Mouse (Mus musculus) liver, embryonic 16.5 days (tissue): ENCODE measurements around the gene Rad51d. TPM values are rescaled to one million over a fixed set of nuclear protein-coding genes. Genes with fewer than 3 reads are reported as not detected.

ENCODE experiments used
- ATAC-seq: fragments of 200-750 bp; cut with Nextera tagmentation; 2 replicates; pipeline ENCODE4 v1.8.0; 2017; ENCODE audit warnings: low read depth, mild to moderate bottlenecking, moderate number of reproducible peaks, moderate library complexity
- H3K27ac ChIP-seq: fragments of 300-500 bp; sonication (generic); 2 replicates; pipeline ENCODE4 v1.5.1; 2014; ENCODE audit warnings: mild to moderate bottlenecking, low read length
- H3K27me3 ChIP-seq: fragments of 300-500 bp; sonication (generic); 2 replicates; pipeline ENCODE4 v1.6.1; 2014; ENCODE audit warnings: low read depth, low read length, mixed read lengths; ENCODE audit not compliant: control insufficient read depth, insufficient read depth
- H3K36me3 ChIP-seq: fragments of 300-500 bp; sonication (generic); 2 replicates; pipeline ENCODE4 v1.6.1; 2014; ENCODE audit warnings: mild to moderate bottlenecking; ENCODE audit not compliant: control insufficient read depth, insufficient read depth
- H3K4me1 ChIP-seq: fragments of 300-500 bp; sonication (generic); 2 replicates; pipeline ENCODE4 v1.6.1; 2014; ENCODE audit warnings: low read depth, low read length, mixed read lengths; ENCODE audit not compliant: control insufficient read depth
- H3K4me2 ChIP-seq: fragments of 300-500 bp; sonication (generic); 2 replicates; pipeline ENCODE4 v1.6.1; 2014; ENCODE audit warnings: low read depth, low read length, mixed read lengths
- H3K4me3 ChIP-seq: fragments of 300-500 bp; sonication (generic); 2 replicates; pipeline ENCODE4 v1.5.1; 2014; ENCODE audit warnings: low read depth, mild to moderate bottlenecking, low read length
- H3K9ac ChIP-seq: fragments of 300-500 bp; sonication (generic); 2 replicates; pipeline ENCODE4 v1.6.1; 2014; ENCODE audit warnings: low read depth, low read length
- H3K9me3 ChIP-seq: fragments of 300-500 bp; sonication (generic); replicated peaks from 2 replicates; pipeline ENCODE4 v1.6.1; 2016; ENCODE audit warnings: low read length; ENCODE audit not compliant: control insufficient read depth
- WGBS: fragments of 180-500 bp; shearing (Covaris S2); extraction: QIAGEN DNeasy Blood & Tissue Kit; methylation state at CpG from one replicate; pipeline ENCODE4 v1.1.7; 2014; ENCODE audit not compliant: insufficient replicate concordance; 5-methylcytosine and 5-hydroxymethylcytosine counted together
- polyA plus RNA-seq: library from polyadenylated mRNA; unstranded; fragments of >200 nt; fragmentation: Nextera tagmentation; extraction: Ambion mirVana; gene quantifications from 2 replicates; pipeline ENCODE4 v1.2.1, GENCODE M21; 2015

Rad51d gene
- polyA plus RNA-seq, 1 experiment from 2014 or later = 4.7 TPM

DNA sequence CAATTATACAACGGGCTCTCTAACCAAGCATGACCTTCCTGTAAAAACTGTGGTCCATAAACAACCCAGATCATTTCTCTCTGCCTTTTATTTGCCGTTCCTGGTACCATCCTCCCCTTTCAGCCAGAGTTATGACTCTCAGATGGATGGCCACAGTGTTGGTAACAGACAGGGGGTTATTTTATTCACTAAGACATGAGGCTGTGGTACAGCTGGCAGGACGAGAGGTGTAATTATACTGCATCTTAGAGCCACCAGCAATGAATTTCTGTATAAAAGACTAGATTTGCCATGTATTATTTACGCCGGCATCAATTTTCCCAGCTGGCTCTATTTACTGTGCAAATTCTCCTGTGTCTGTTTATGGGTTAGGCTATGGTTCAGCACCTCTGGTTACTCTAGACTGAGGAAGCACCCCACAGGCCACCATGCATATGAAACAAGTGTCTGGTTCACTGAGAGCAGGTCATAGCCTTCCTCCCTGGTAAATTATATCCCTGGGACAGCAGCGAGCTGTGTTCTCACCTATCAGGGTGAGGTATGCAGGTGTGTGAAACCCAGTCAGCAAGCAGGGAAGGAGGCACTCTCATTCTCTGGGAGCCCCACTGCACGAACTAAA lies 12.6 kb downstream of the Rad51d start:
- Histone ChIP-seq H3K9ac (no peak overlapping the region), H3K4me2 (no peak overlapping the region), H3K4me1 (peaks cover 3% of the 10 kb centered on the region), H3K27me3 (no peaks in the 10 kb centered on the region), H3K27ac (no peak overlapping the region), H3K4me3 (no peak overlapping the region), H3K9me3 (no peaks in the 10 kb centered on the region), H3K36me3 (no peaks in the 10 kb centered on the region)
- no peak for ATAC-seq
- WGBS = 77% methylated on average over 7 of the region's 7 CpGs

DNA sequence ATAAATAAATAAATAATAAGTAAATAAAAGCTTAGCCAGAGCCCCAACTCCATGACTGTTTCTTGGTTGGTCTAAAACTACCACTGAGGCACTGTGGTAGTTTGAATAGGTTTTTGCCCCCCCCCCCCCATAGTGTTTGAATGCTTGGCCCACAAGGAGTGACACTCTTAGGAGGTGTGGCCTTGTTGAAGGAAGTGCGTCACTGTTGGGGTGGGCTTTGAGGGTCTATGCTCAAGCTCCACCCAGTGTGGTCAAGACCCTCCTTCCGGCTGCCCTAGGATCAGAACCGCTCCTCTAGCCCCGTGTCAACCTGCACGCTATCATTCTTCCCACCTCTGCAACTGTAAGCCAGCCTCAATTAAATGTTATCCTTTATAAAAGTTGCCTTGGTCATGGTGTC lies 14.8 kb downstream of the Rad51d start:
- Histone ChIP-seq H3K4me2 (no peak overlapping the region), H3K36me3 (no peaks in the 10 kb centered on the region), H3K4me1 (peaks cover 3% of the 10 kb centered on the region), H3K27ac (no peak overlapping the region), H3K9ac (no peak overlapping the region), H3K27me3 (no peaks in the 10 kb centered on the region), H3K9me3 (no peaks in the 10 kb centered on the region), H3K4me3 (no peak overlapping the region)
- WGBS = 83% methylated on average over 5 of the region's 5 CpGs
- no peak for ATAC-seq

DNA sequence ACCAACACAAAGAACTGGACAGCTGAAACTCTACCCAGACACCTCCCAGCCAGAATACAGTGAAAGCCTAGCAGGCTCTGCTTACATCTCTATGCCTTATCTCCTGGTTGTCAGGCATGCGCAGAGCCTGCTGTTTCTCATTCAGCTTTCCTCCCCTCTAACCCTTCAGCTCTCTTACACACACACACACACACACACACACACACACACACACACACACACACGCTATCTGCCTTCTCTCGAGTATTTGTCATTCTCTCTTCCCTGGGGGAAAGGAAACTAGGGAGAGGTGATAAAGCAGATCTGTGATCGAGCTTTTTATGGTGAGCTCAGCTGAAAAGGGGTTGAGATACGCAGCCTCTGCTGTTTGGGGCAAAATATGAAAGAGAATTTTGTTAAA lies 15.5 kb downstream of the Rad51d start:
- Histone ChIP-seq H3K27ac (peak overlapping the region; percentile 46), H3K36me3 (no peaks in the 10 kb centered on the region), H3K9me3 (no peaks in the 10 kb centered on the region), H3K4me2 (peak overlapping the region; percentile 25), H3K27me3 (no peaks in the 10 kb centered on the region), H3K4me1 (peaks cover 3% of the 10 kb centered on the region), H3K9ac (0 out of 2 replicates have a peak overlapping the region, but pooled peaks have one; percentile 13), H3K4me3 (no peak overlapping the region)
- ATAC-seq = no peak
- WGBS = 22% methylated on average over 5 of the region's 5 CpGs

DNA sequence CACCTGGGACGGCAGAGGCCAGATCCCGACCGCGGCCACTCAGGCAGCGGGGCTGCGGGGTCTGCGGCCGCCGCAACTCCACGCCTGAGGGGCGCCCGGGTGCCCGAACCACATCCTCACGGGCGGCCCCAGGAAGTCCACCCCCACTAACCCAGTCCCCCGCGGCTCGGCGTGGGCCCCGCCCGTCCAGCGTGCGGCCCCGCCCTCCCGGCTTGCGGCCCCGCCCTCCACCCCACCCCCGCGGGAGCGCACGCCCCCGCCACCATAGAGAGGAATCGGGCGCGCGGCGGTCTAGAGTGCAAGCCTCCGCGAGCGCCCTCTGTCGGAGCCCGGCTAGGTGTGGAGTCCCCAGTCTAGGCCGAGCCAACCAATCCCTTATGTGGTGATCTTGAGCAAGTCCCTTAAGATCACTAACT lies 19.4 kb downstream of the Rad51d start, which contains the start of gene Rffl:
Gene Rffl, minus strand, starts transcription at position 180 of the 416 bp plus-strand sequence.
- Histone ChIP-seq H3K36me3 (no peaks in the 10 kb centered on the region), H3K4me2 (peak within 1 kb of the TSS; percentile 67), H3K27ac (peak within 1 kb of the TSS; percentile 93), H3K4me3 (peak within 1 kb of the TSS; percentile 95), H3K4me1 (peaks cover 28% of the 10 kb centered on the region), H3K9ac (peak within 1 kb of the TSS; percentile 96), H3K9me3 (no peaks in the 10 kb centered on the region), H3K27me3 (no peaks in the 10 kb centered on the region)
- ATAC-seq = peak; percentile 93
- under 1% methylated on average over 41 of the region's 43 CpGs for WGBS

DNA sequence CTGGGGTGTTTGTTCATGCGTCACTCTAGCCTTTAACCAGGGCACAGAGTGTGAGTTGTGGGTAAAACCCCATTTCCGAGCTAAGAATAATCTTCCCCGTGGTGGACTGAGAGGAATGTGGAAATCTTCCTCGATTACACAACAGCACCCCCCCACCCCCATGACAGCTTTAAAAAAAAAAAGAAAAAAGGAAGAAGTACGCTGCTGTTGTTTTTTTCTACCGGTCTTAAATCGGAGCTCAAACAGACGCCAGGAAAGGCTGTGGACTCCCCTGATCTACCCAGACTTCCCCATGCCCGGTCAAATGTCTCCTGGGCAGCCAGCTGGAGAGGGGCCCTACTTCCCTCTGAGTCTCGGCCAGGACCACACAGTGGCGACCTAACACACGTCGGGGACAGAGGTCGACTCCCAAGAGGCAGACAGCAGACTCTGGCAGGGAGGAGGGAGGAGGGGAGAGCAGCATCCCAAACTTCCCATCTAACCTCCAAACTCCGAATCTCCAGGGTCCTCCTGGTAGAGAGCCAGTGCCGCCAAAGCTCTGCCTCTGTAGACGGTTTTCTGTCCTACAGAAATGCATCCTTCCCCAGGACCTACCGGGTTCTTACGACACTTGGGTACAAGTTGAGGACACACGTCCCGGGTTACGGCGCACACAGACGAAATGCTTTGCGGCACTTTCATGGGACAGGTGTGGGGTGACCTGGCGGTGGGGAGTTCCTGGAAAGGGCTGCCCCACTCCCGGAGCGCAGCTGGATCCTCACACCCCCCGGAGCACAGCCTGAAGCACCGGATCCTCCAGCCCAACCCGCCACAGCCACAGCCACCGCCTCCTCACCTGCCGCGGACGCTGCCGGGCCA lies 20.0 kb downstream of the Rad51d start:
- Histone ChIP-seq H3K4me2 (peak overlapping the region; percentile 67), H3K4me3 (peak overlapping the region; percentile 95), H3K36me3 (no peaks in the 10 kb centered on the region), H3K27ac (peak overlapping the region; percentile 93), H3K9ac (peak overlapping the region; percentile 96), H3K9me3 (no peaks in the 10 kb centered on the region), H3K4me1 (peaks cover 30% of the 10 kb centered on the region), H3K27me3 (no peaks in the 10 kb centered on the region)
- peak; percentile 58 for ATAC-seq
- under 1% methylated on average over 36 of the region's 36 CpGs for WGBS

DNA sequence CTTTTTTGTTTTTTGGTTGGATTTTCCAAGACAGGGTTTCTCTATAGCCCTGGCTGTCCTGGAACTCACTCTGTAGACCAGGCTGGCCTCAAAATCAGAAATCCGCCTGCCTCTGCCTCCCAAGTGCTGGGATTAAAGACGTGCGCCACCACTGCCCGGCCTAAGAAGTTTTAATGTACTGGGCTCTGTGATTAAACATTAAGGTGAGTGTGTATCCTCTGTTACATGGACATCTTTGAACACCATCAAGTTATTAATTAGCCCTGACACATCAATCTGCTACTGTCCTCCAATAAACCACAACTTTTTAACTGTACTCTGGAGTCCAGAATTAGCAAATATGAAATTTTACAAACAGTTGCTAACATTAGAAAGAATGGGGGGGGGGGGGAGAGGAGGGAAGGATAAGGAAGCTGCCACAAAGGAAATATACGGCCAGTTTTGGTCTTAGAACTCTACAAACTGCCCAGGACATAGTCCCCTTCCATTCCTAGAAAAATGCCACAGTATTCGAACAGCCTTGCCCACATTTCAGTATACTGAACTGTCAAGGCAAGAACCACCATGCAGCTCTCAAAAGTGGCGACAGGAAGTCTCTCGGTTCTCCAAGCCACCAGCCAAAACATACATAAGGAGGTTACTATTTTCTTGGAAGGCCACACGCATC lies 20.8 kb downstream of the Rad51d start:
- no peak for ATAC-seq
- H3K27ac ChIP-seq = peak overlapping the region; percentile 93
- H3K27me3 ChIP-seq = no peaks in the 10 kb centered on the region
- H3K9me3 ChIP-seq = no peaks in the 10 kb centered on the region
- peak overlapping the region; percentile 95 for H3K4me3 ChIP-seq
- 35% methylated on average over 9 of the region's 9 CpGs for WGBS
- peaks cover 30% of the 10 kb centered on the region for H3K4me1 ChIP-seq
- H3K4me2 ChIP-seq = peak overlapping the region; percentile 67
- H3K36me3 ChIP-seq = no peaks in the 10 kb centered on the region
- H3K9ac ChIP-seq = peak overlapping the region; percentile 96

DNA sequence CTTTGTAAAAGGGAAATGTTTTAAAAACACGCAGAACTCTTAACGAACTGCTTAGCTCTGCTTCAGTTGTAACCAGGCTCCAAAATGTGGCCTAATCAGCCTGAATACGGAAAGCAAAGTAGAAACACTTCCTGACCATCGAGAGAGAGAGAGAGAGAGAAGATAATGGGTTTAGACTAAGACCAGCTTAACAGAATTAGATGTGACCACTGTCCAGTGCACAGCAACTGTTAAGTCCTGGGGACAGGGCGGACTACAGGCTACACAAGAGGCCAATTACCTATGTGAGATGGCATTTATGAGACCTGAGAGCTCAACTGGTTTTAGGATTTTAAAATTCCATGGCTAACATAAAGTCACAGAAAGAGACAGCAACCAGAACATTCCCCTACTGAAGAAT lies 22.5 kb downstream of the Rad51d start:
- no peak for ATAC-seq
- peak overlapping the region; percentile 10; the same call in 1 of the 2 replicates for H3K4me3 ChIP-seq
- 32% methylated on average over 5 of the region's 5 CpGs for WGBS
- H3K27ac ChIP-seq = peak overlapping the region; percentile 28; the same call in 1 of the 2 replicates
- no peaks in the 10 kb centered on the region for H3K9me3 ChIP-seq
- no peaks in the 10 kb centered on the region for H3K36me3 ChIP-seq
- peaks cover 45% of the 10 kb centered on the region for H3K4me1 ChIP-seq
- H3K4me2 ChIP-seq = peak overlapping the region; percentile 51
- H3K27me3 ChIP-seq = no peaks in the 10 kb centered on the region
- peak overlapping the region; percentile 25 for H3K9ac ChIP-seq

DNA sequence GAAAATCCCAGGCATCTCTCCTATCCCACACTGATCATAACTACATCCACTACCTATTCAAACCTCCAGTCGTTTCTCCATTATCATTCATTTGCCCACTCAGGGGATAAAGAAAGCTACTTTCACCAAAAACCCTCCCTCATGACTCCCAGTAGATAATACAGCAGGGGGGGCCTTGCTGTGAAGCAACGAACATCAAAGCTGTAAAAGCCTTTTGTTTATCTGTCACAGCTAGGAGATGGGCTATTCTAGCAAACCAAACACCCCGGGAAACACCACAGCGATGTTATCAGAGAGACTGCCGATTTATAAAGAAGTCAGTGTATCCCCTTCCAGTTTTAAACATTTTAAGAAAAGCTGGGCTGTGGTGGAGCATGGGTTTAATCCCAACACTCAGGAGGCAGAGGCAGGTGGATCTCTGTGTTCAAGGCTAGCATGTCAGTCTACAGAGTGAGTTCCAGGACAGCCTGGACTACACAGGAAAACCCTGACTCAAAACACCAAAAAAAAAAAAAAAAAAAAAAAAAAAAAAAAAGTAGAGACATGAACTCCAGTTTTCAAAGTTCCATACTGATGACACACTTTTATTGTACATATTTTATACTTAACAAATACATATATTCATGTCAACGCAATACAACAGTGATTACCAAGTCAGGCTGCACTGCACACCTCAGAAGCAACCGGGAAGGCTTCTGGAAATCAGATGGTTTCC lies 23.4 kb downstream of the Rad51d start:
- peak overlapping the region; percentile 51 for H3K4me2 ChIP-seq
- H3K27ac ChIP-seq = peak overlapping the region; percentile 43
- no peak for ATAC-seq
- peak overlapping the region; percentile 23 for H3K4me3 ChIP-seq
- peak overlapping the region; percentile 22 for H3K9ac ChIP-seq
- 25% methylated on average over 7 of the region's 7 CpGs for WGBS
- peaks cover 54% of the 10 kb centered on the region for H3K4me1 ChIP-seq
- no peaks in the 10 kb centered on the region for H3K9me3 ChIP-seq
- no peaks in the 10 kb centered on the region for H3K36me3 ChIP-seq
- no peaks in the 10 kb centered on the region for H3K27me3 ChIP-seq
